Mouse (Mus musculus): ENCODE data around the gene Gmcl1.

Gmcl1 gene

DNA sequence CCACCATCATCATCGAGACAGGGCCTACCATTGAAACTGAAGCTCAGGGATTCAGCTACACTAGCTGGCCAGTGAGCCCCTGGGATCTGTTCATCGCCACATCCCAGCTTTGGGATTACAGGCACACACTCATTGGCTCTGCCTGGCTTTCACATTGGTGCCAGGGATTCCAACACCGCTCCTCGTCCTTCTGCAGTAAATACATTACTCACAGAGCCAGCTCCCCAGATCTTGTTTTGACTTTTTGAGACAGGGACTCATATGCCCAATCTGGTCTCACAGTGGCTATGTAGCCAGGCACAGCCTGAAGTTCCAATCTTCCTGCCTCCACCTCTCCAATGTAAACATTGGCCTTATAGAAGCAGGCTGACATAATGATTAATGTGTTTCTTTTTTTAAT, 3.1 kb upstream of the Gmcl1 start:
- DNase-seq (ENCODE audit: low spot score in 2 of 2): no peak

DNA sequence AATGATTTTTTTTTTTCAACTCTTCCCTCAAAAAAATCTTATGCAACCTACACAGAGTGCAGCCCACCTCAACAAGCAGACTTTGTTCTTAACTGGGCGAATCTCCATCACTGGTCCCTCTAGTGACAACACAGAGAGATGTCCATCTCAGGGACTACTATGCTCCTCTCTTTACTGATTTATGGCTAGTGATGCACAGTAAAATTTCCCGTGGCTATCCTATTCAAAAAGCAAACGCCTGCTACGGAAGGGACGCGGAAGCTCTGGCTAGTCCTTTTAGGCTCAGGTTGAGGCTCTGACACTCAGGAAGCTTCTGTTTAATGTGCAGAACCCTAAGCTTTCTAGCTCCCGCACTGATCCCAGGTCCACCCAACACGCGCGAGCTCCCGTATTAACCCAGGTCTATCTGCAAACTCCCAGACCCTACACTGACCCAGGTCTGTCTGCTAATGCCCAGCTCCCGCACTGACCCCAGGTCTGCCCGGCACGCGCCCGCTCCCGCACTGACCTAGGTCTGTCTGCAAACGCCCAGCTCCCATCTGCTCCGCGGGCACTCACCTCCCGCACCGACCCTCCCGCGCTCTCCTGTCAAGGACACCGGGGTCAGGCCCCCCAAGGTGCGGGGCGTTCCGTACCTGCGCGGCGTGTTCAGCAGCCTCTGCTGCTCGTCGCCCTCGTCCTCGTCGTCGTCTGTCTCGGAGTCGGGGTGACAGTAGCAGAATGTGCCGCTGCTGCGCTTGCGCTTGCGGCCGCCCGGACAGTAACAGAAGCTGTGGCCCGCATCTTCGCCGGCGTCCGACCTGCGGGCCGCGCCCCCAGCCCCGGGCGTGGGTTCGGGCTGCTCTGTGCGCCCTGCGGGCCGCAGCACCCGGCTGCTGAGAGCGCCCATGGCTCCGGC, 658 bp downstream of the Gmcl1 start:
- DNase-seq (ENCODE audit: low spot score in 2 of 2): peak; percentile 41 to 45

DNA sequence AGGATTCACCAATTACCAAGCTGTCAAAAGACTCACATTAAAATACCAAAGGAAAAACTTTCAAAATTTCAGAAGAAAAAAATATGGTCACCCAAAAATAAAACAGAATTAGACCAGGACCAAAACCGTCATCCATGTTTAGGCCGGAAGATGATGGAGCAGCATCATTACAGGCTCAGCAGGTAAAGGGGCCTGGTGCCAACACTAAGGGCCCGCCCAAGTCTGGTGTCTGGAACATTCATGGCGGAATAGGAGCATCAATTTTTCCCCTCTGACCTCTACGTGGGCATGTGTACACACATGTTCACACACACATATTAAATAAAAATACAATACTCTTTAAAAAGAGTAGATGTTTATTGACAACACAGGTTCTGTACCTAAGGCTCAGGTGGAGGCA, 4.5 kb downstream of the Gmcl1 start:
- DNase-seq (ENCODE audit: low spot score in 2 of 2): no peak

DNA sequence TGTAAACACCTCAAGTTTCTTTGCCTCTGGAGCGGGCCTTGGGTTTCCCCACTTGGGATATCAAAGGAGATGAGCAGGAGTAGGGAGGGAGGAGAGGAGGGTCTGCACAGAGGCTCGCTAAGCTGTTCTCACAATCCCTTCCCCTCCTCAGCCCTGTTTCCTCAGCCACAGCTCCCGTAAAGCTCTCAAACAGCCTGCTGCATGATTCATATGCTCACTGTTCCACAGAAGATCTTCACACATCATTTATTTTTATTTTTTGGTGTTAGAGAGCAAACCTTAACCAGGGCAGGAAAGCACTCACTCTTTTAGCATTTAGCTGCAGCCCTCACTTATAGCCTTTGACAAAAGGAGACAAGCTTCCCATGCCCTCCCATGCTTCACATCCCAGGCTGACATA, 11.2 kb downstream of the Gmcl1 start:
- no peak for DNase-seq (ENCODE audit: low spot score in 2 of 2)

DNA sequence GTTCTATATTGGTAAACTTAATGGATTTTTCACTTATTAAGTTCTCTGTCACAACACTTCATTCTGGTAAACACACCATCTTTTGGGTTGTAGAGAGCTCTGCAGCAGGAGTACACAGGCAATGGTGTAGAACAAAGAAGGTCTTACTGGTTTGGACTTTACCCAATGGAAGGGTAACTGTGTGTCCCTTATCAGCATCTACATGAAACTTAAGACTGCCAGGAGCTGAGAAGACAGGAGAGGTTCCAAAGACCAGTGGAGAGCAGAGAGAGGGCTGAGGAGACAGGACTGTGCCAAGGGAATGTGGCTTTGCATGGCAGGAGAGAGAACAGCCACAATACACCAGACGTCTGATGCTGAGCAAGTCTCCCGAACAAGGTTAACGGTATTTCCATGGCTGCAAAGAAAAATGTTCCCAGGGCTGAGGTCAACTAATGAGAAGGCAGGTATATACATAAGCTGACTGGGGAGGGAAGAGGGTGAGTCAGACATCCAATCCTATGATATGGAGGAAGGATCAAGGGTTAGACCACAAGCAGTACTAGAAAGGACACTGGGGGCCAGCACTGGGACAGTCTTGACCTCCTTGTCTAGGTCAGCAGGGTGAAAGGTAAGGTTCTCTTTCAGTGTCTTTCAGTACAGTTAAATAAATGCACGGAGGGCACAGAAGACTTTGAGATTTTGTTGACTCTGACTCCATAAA, 25.0 kb downstream of the Gmcl1 start:
- DNase-seq (ENCODE audit: low spot score in 2 of 2): no peak

DNA sequence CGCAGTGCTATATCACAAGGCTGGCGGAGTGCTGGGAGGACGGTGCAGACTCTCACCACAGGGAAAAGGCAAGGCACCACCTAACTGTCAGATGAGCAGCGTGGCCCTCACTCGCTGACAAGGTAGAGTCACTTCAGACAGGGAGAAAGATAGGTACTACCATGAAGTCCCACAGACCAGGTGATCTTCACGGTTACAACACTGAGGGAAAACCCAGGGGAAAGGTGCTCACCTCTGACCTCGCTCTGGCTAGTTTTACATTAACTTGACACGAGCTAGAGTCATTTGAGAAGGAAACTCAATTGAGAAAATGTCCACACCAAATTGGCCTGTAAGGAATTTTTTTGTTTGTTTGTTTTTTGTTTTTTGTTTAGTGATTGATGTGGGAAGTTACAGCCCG, 30.6 kb downstream of the Gmcl1 start:
- DNase-seq (ENCODE audit: low spot score in 2 of 2): no peak

DNA sequence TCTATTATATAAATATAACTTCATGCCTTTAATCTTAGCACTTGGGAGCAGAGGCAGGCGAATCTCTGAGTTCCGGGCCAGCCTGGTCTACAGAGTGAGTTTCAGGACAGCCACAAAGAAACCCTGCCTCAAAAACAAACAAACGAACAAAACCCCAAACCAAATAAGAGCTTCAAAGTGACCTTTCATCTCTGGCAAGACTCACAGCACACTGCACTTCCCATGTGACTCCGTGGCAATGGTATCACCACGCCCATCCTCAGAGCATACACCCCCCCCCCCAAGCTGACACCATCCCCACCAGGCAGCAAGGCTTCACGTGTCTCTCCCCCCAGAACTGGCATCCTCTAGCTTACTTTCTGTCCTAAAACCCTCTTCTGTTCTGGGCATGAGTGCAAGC, 35.3 kb downstream of the Gmcl1 start:
- DNase-seq (ENCODE audit: low spot score in 2 of 2): no peak

DNA sequence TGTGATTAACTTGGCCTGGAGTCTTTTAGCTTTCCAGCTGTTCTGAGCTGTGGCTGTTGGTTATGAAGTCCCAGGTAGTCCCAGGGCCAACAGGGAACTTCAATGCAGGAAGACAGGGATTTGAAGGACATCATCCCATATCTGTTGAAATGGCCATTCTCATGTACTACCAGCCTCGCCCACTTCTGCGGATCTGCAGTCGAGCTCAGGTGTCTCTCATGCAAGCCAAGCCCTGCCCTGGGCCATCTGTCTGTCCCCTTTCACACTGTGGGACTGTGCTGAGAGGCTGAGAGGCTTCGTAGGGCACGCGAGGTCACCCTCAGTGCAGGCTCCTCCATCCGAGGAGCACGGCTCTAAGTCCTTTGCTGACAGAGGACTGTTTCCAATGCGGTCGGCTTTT, 37.0 kb downstream of the Gmcl1 start:
- no peak for DNase-seq (ENCODE audit: low spot score in 2 of 2)

DNA sequence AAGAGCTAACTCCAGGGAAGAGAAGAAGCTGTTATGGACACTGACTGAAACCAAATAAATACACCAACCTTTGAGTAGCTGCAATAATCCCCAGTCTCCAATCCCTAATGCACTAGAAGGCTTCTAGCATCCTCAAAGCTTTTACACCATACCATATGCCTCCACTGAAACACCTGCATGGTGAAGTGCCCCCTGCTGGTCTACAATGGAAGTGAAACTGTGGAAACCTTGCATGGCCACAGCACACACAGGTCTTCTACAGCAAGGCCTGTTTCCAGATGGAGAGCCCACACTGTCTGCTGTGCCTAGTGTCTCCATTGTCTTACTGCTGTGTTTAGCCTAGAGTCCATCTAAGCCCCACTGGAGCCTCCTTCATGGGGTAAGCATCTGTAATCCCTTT, 38.7 kb downstream of the Gmcl1 start:
- DNase-seq (ENCODE audit: low spot score in 2 of 2): peak; percentile 62 to 67

DNA sequence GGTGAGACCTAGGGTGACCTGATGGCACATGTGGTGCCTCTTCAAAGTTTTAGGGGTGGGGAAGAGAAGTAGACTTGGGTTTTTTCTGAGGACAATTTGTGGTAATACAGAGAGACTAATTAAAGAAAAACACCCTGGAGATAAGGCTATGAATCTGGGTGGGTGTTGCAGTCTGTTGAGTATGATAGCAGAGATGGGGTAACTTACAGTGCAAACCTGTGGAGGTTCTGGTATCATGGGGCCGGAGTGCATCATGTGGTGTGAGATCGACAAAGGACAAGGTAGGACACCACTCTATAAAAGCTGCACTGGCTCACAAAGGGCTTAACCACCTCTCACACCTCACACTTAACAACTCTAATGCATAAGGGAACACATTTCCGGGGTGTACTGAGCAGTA, 43.5 kb downstream of the Gmcl1 start:
- DNase-seq (ENCODE audit: low spot score in 2 of 2): no peak

DNA sequence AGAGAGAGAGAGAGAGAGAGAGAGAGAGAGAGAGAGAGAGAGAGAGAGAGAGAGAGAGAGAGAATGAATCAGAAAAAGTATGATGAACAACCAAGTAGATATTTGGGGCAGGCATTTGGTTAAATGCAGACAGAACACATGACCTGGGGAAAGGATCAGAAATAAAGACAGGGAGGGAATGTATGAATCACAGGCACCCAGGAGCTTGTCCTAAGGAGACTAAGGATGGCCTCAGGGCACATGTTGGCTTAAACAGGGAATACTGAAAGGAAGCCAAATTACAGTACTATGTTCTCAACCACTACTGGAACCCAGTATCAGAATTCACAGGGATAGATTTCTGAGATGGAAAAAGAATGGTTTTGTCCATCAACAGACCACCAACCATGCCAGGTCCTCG, 46.2 kb downstream of the Gmcl1 start:
- DNase-seq (ENCODE audit: low spot score in 2 of 2): no peak

DNA sequence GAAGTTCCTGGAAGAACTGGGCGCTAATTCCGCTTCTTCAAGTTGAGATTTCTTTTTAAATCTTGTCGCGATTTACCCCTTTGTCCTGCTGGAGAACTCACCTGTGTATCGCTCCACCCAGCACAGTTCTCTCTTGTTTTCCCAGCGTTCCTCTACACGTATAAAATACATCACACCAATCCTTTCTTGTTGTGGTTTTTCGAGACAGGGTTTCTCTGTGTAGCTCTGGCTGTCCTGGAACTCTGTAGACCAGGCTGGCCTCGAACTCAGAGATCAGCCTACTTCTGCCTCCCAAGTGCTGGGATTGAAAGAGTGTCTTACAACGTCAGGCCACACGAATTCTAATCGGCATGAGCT, 48.5 kb downstream of the Gmcl1 start:
- no peak for DNase-seq (ENCODE audit: low spot score in 2 of 2)

DNA sequence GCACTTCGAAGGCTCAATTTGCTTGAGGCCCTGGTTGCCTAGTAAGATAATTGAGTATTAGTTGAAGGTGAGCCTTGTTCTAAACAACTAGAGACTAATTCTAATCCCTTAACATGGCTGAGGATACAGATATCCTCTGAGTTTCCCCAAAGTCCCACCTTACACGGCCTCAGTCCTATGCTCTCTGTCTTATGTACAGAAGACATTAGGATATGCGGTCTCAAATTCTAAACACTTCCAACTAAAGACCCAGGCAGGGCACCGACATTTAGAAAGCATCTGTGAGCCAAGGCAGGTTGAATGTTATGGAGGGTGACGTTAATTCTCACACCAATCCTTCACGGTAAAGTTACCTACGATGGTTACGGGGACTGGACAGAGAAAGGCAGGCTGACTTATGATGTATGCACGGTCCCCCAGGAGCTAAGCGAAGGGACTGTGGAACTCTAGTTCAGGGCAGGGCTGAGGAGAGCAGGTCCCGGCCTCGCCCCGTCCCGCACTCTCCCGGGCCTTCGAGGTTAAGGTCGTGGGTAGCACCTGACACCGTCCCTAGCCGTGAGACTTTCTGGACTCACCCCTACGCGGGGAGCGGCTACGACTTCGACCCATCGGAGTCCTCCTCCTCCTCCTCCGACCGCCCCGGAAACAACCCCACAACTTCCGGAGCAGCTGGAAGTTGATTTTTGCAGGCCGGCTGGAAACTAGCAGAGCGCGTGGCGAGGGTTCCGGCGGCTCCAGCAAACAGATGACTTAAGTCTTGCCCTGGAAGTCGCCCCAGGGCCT, 49.1 kb downstream of the Gmcl1 start, which contains the start of gene Snrnp27:
Gene Snrnp27 (minus strand): TSS at position 651 of the 783 bp plus-strand sequence.
- peak; percentile 88 to 92 for DNase-seq (ENCODE audit: low spot score in 2 of 2)

DNA sequence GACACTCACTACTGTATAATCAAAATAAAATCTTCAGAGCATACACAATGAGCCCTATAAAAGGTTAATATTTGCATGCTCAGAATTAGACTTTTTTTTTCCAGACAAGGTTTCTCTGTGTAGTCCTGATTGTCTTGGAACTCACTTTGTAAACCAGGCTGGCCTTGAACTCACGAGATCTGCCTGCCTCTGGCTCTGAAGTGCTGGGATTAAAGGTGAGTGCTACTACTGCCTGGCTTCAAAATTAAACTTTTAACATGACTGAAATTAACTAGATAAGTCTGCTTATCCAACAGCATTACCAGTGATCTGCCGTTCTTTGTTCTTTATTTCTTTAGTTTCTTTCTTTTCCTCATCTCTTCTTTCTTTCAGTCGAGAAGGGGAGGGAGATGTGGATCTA, 51.9 kb downstream of the Gmcl1 start:
- DNase-seq (ENCODE audit: low spot score in 2 of 2): no peak

DNA sequence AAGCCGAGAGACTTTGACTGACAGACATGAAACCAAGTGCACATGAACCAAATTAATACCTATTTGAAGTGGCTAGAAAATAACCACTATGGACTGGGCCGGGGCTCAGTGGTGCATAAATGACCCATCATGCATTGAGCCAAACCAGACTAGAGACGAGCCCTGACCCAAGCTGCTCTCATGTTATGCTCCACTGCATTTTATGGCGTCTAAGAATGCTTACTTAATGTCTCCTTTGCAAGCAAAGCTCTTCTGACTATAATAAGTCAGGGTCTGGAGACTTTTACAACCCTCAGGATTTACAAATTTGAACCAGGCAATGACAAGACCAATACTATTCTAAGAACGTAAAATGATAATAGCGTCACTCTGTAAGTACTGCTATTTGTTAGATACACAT, 54.8 kb downstream of the Gmcl1 start:
- DNase-seq (ENCODE audit: low spot score in 2 of 2): no peak

DNA sequence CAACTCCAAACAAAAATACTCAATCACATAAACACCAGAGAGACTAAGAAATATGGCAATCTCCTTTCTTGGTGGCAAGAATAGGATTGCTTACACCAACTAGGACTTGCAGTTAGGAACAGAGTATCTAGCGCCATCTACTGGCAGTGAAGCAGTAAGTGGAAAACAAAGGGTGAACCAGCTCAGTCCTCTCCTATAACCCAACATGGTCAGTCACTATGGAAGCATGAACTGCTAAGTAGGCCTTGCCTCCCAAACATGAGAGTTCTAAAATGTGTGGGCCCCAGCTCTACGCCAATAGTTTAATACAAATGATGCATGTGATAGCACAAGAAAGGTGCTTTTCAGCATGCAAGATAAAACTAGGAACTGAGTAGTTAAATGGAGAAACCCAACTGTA, 62.3 kb downstream of the Gmcl1 start:
- peak; percentile 55 to 58 for DNase-seq (ENCODE audit: low spot score in 2 of 2)

DNA sequence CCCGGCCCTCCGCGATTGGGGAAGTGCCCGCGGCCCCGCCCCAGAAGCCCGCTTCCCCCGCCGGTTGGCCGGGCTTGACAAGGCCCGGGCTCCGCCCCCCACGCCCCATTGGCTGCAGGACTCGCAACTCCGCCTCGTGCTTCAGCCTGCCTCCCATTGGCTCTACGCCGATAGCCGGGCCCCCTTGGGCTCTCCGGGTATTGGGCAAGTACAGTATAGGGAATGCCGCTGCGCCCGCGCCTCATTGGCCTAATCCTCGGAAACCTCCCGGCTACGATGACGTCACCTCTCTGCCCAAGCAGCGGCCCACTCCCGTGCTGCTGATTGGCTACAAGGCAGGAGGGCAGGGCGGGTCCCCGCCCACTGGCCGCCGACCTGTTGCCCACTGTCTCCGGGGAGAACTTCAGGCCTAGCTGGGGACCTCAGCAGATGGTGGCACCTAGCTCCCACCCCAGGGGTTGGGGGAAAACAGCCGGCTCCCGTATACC, 63.9 kb downstream of the Gmcl1 start:
- DNase-seq (ENCODE audit: low spot score in 2 of 2): peak; percentile 100

DNA sequence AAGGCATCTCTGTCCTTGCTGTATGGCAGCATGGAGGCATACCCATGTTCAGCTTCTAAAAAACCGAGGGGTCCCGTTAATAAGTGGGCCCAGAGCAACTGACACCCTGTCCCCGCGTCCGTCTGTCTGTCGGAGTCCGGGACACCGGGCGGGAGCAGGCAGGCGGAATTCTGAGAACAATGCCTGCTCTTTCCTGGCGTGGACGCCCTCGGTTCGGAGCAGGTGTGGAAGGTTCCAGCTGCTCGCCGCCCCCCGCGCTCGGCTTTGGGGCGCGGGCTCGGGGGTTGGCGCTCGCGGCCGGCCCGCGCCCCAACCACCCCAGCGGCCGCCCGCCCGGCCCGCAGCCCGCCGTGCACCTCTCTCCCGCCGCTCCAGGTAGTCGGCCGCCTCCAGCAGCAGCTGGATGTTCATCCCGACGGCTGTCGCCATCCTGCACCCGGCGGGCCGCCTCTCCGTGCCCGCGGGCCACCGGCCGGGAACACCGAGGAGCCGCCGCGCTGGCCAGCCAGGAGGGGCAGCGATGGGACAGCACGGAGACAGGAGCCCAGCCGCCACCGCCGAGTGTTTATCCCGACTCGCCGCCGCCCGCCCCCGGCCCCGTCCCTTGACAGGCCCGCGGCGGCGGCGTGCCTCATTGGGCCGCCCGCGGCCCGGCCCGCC, 64.5 kb downstream of the Gmcl1 start, which contains the start of gene Mxd1:
Gene Mxd1 (minus strand): TSS at position 582 of the 660 bp plus-strand sequence.
- peak in 1 of 2 experiments; percentile 39 for DNase-seq (ENCODE audit: low spot score in 2 of 2)

DNA sequence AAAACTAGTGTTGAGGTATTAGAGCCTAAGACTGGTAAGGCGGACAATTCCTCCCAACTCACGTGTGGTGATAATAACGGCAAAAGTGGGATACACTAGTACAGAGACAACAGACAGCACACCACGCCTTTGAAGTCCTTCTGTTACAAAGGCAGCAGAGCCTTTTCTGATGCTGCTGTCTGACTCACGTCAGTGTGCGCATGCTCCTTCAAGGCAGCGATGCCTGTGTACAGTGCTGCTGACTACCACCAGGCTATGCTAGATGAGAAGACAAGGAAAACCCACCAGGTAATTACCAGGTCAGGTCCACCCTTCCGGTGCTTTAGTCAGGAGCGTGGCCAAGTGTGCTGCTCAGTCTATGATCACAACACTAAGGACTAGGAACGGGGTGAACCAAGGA, 66.1 kb downstream of the Gmcl1 start:
- no peak for DNase-seq (ENCODE audit: low spot score in 2 of 2)

DNA sequence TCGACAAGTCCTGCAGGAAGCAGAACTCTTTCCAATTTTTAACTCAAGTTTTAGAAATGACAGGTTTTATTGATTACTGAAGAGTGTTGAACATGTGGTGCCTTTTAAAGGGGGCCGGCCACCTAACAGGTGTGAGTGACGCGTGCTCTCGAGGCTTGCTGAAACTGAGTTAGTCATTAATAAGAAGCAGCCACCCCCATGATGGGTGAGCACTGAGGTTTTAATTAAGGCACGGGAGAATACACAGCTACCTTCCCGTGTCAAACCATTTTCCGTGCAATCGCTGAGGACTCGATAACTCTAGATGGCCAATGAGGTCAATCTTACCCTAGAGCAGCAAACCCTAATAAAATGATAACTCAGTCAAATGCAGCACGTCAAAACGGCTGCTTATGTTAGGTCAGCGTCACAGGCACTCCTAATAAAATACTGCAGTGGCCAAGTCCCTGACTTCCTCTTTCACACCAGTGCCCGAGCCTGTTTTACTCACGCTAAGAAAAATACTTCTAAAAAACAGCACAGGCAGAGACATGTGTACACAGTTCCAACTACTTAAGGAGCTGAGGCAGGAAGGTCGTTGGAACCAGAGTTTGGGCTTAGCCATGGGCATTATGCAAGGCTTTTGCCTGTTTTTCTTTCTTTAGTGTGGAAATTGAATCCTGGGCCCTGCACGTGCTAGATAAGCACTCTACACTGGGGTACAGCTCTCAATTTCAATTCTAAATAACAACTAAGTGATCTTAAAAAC, 67.4 kb downstream of the Gmcl1 start:
- DNase-seq (ENCODE audit: low spot score in 2 of 2): no peak

DNA sequence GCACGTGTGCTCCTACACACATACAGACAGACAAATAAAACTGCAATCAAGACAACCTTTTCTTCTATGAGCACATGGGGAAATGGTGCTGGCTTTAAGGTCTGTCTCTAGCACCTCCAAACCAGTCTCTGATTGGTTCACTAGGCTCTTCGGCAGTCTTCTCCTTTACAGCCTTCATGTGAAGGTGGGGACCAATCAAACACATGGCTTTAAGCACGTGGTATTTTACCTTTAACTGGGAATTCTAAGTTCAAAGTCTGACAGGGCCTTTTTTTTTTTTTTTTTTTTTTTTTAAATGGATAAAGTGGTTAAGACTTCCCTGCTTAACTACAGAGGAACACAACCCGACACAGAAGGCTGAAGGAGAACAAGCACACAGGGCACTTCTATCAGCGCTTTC, 68.1 kb downstream of the Gmcl1 start:
- DNase-seq (ENCODE audit: low spot score in 2 of 2): no peak
